Mouse (Mus musculus) cortical plate, adult 2 months (tissue): ENCODE data around the gene Keap1. TPM values are rescaled to one million over a fixed set of nuclear protein-coding genes. Genes with fewer than 3 reads are reported as not detected.
A peak's percentile ranks its signal among the peaks of the same experiment; 100 is the strongest.

ENCODE experiments used
- H3K27ac ChIP-seq: fragments of 200-500 bp; 2 replicates; pipeline ENCODE4 v1.5.1; 2012; ENCODE audit warnings: low read length, control low read depth, inconsistent platforms; ENCODE audit not compliant: insufficient read depth
- H3K4me1 ChIP-seq: fragments of 200-500 bp; 2 replicates; pipeline ENCODE4 v1.6.1; 2011; ENCODE audit warnings: low read length; ENCODE audit not compliant: control insufficient read depth, insufficient read depth
- H3K4me3 ChIP-seq: fragments of 200-500 bp; 2 replicates; pipeline ENCODE4 v1.5.1; 2011; ENCODE audit warnings: mild to moderate bottlenecking, low read length, control low read depth; ENCODE audit not compliant: insufficient read depth
- CTCF ChIP-seq: fragments of 200-500 bp; IDR thresholded peaks from 2 replicates; pipeline ENCODE4 v1.5.1; 2011; ENCODE audit warnings: mild to moderate bottlenecking, control low read depth, low read length; ENCODE audit not compliant: insufficient read depth; ENCODE audit errors: extremely low read depth
- POLR2A ChIP-seq: fragments of 200-500 bp; IDR thresholded peaks from 2 replicates; pipeline ENCODE4 v1.6.1; 2011; ENCODE audit warnings: mild to moderate bottlenecking, low read length, control low read depth; ENCODE audit not compliant: insufficient read depth; ENCODE audit errors: extremely low read depth
- polyA plus RNA-seq: library from polyadenylated mRNA; depleted of rRNA; stranded (reverse); fragments of >200 nt; gene quantifications from 2 replicates; pipeline ENCODE4 v1.2.3, GENCODE M21; 2012; rRNA removed

The Keap1 gene
- 62.3 and 65.9 TPM in 2 replicates for polyA plus RNA-seq

GRCm38 (mm10) chr9:21238733-21239464 is at the start of gene Keap1:
TSS of gene Keap1 (minus strand) at chr9:21239361.
- TF ChIP-seq POLR2A (0 out of 2 replicates have a peak, but pooled peaks have one; percentile 35), CTCF (no peak)
- peaks cover 4% of the 10 kb centered on the region for H3K4me1 ChIP-seq
- H3K27ac ChIP-seq: peak within 1 kb of the TSS; percentile 98
- H3K4me3 ChIP-seq: peak within 1 kb of the TSS; percentile 92

- peak overlapping the region; percentile 53; the same call in 1 of the 2 replicates for H3K27ac ChIP-seq
- H3K4me1 ChIP-seq: peaks cover 8% of the 10 kb centered on the region; the same call in 1 of the 2 replicates
- TF ChIP-seq POLR2A (no peak), CTCF (no peak)
- H3K4me3 ChIP-seq: peak overlapping the region; percentile 88
These were observed 49.5 kb upstream of the Keap1 start for GRCm38 (mm10) chr9:21288404-21289336.

DNA sequence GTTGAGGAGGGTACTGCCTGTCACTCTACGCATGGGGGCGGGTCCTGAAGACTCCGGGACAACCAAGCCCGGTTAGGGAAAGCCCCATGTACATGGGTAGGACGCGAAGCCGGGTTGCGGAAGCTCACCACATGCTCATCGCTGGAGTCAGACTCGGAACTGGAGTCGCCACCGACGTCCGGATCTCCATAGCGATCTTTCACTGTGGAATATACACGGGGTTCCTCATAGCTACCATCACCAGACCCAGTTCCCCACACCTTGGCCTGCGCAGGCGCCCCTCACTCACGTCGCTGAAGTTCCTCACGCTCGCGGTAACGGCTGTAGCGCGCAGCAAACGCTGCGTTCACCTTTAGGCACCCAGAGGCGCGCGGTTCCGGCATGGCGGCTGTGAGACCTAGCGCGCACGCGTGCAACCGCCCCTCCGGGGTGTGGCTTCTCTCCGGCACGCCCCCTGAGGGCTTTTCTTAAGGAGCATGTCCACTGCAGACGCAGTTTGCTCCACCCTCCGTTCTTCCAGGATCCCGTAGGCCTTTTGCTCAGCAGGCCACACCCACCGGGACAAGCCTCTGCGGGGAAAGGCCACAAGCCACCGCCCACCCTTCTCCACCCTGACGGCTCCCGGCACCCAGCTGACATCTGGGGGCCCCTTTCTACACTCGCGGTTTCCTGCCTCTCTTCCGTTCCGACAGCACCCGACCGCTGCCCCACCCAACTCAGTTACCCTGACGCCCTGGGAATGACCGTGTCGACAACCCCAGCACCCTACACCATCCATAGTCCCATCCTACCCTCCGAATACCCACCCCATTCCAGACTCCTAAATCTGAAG is 48.6 kb upstream of the Keap1 start, which contains the start of gene Kri1:
Gene Kri1, minus strand, starts transcription at position 399 of the 832 bp plus-strand sequence.
- H3K27ac ChIP-seq: peak within 1 kb of the TSS; percentile 62
- TF ChIP-seq CTCF: no peak
- TF ChIP-seq POLR2A: peak; percentile 91
- H3K4me3 ChIP-seq: peak within 1 kb of the TSS; percentile 88
- H3K4me1 ChIP-seq: peaks cover 8% of the 10 kb centered on the region; the same call in 1 of the 2 replicates

- Histone ChIP-seq H3K4me3 (no peak overlapping the region; the same call in 1 of the 2 replicates), H3K4me1 (peaks cover 8% of the 10 kb centered on the region; the same call in 1 of the 2 replicates), H3K27ac (no peak overlapping the region)
- TF ChIP-seq POLR2A (no peak), CTCF (no peak)
These were observed 47.6 kb upstream of the Keap1 start for GRCm38 (mm10) chr9:21286753-21287152.

DNA sequence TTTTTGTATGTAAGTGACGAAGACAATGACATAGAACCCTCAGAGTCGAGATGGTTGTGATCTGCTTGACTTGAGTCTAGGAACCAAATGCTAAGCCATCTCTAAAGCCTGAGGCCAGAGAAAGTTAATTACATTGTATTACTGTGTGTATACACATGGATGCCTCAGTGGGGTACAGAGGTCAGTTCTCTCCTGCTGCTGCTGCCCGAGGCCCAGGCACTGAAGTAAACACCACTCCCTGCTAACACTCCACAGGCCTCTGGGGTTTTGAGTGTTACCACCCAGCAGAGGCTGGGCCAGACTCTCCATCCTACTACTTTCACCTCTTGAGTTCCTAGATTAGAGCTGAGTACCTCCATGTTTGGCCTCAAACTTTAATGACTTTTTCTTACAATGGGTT is 44.8 kb upstream of the Keap1 start:
- H3K4me1 ChIP-seq: peaks cover 8% of the 10 kb centered on the region; the same call in 1 of the 2 replicates
- no peak overlapping the region for H3K27ac ChIP-seq
- H3K4me3 ChIP-seq: no peak overlapping the region
- TF ChIP-seq CTCF: no peak
- no peak for TF ChIP-seq POLR2A

- no peak overlapping the region for H3K4me3 ChIP-seq
- TF ChIP-seq POLR2A: no peak
- H3K27ac ChIP-seq: no peak overlapping the region
- peaks cover 7% of the 10 kb centered on the region; the same call in 1 of the 2 replicates for H3K4me1 ChIP-seq
These were observed 44.4 kb upstream of the Keap1 start for GRCm38 (mm10) chr9:21283591-21283990.

GRCm38 (mm10) chr9:21277776-21278175 is 38.6 kb upstream of the Keap1 start:
- H3K4me1 ChIP-seq: no peaks in the 10 kb centered on the region
- TF ChIP-seq POLR2A: no peak
- TF ChIP-seq CTCF: no peak
- no peak overlapping the region for H3K4me3 ChIP-seq
- H3K27ac ChIP-seq: no peak overlapping the region

DNA sequence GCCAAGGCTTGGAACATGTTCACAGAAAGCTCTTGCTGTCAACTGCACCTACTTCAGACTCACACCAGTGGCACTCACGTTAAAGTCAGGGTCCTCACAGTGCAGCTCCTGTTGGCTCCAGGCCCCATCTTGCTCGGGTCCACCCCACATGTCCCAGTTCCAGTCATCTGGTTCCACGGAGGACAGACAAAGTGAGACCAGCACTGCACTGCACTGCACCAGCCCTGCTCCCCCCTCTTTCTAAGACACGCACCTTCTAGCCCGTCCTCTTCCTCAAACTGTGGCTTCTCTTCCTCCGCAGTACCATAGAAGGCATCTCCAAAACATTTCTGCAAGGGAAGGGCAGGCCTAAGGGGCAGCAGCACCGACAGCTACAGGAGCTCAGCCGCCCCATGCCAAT is 37.1 kb upstream of the Keap1 start:
- H3K4me1 ChIP-seq: no peaks in the 10 kb centered on the region
- TF ChIP-seq CTCF: no peak
- H3K27ac ChIP-seq: no peak overlapping the region
- no peak overlapping the region for H3K4me3 ChIP-seq

- H3K27ac ChIP-seq: no peak overlapping the region
- no peak overlapping the region for H3K4me3 ChIP-seq
- H3K4me1 ChIP-seq: no peaks in the 10 kb centered on the region
- TF ChIP-seq CTCF: no peak
- no peak for TF ChIP-seq POLR2A
These were observed 36.6 kb upstream of the Keap1 start for GRCm38 (mm10) chr9:21275727-21276126.
